Mouse (Mus musculus) right cerebral cortex, postnatal 4 days (tissue): ENCODE data around the gene Vmn1r53.
"Not testable (repeated sequence)": the region's sequence is repeated elsewhere in the genome, so short reads cannot be mapped to it uniquely, and the experiment has no call there.

Experiments
- DNase-seq: peaks from one replicate; pipeline ENCODE4 v3.0.0-alpha.2; 2022

The Vmn1r53 gene

DNA sequence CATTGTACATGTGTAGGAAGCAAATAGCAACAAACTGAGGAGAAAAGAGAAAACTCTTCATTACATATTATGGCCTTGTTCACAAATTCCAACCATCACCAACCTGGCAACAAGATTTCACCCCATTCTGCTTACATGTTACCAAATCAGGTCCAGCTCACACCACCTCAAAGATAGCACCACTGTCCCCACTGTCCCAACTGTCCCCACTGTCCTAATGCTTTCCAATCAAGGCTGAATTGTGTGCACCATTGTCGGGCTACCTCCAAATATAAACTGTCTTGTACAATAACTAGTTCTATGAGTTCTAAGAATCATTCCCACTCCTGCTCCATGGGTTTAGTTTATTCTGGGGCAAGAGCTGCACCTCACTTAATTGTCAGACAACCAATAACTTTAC is at the start of gene Vmn1r53:
Gene Vmn1r53, minus strand, starts transcription at position 101 of the 400 bp plus-strand sequence.
- no peak for DNase-seq

- no peak for DNase-seq
Measured at GRCm38 (mm10) chr6:90246000-90246399, 21.8 kb upstream of the Vmn1r53 start, which contains the start of gene Vmn1r54. TSS of gene Vmn1r54 (plus strand) at chr6:90246300.

GRCm38 (mm10) chr6:90244019-90244418 is 19.8 kb upstream of the Vmn1r53 start:
- no peak for DNase-seq

DNA sequence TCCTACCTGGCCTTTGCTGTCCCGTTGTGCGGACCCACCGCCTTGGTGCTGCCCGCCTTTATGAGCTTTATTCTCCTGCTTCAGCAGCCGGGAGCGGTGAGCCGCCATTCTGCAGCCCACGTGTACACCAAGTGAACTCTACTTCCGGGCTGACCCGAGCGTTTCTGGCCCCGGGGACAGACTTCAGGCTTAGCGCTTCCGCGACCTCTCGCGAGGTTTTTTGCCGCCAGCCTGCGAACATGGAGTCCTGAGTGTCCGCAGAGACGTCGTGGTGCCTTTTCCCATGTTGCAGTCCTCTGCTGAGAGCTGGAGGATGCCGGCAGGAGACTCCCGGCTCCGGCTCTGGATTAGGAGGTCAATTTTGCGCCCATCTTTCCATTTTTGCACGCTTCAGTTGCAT is 8.4 kb upstream of the Vmn1r53 start:
- DNase-seq, result no peak

- not testable (repeated sequence) for DNase-seq
Measured at GRCm38 (mm10) chr6:90232114-90232513, 7.9 kb upstream of the Vmn1r53 start.

GRCm38 (mm10) chr6:90202493-90202892 is 21.7 kb downstream of the Vmn1r53 start, which contains the start of gene V1ra8:
TSS of gene V1ra8 (plus strand) at chr6:90202793.
- not testable (repeated sequence) for DNase-seq

- DNase-seq, result no peak
Measured at GRCm38 (mm10) chr6:90174508-90174907, 49.7 kb downstream of the Vmn1r53 start, which contains the start of gene Vmn1r52. TSS of gene Vmn1r52 (plus strand) at chr6:90174808.
